Mouse (Mus musculus) adrenal gland (tissue): ENCODE data around the gene Ino80e.
"Not testable (repeated sequence)": the region's sequence is repeated elsewhere in the genome, so short reads cannot be mapped to it uniquely, and the experiment has no call there.

Experiments
- intact Hi-C: fragments of 180-260 bp; cut with DNase I; formaldehyde crosslinking; loops from one replicate; pipeline ENCODE4 v1.15.1; 2025
- long read RNA-seq, 2 experiments: library from polyadenylated mRNA; unstranded; transcript quantifications; one replicate each; pipeline ENCODE4 v2.0.0; 2020; ENCODE audit warnings: borderline replicate concordance in 1 of 2; ENCODE audit not compliant: insufficient replicate concordance in 1 of 2

The Ino80e gene
- long read RNA-seq, experiment 1, transcript Ino80e-203 (7 exons, 1,973 nt), result major isoform, 12 of 26 reads
- long read RNA-seq, experiment 1, transcript Ino80e-214 (6 exons, 883 nt), result minor isoform, 6 of 26 reads
- long read RNA-seq, experiment 1, partial matches to known transcripts, result 2 of 26 reads
- long read RNA-seq, experiment 1, other reads (novel, unspliced or antisense), result 5 of 26 reads
- long read RNA-seq, experiment 2, transcript Ino80e-203 (7 exons, 1,973 nt), result major isoform, 16 of 28 reads
- long read RNA-seq, experiment 2, partial matches to known transcripts, result 3 of 28 reads
- long read RNA-seq, experiment 2, other reads (novel, unspliced or antisense), result 7 of 28 reads

DNA sequence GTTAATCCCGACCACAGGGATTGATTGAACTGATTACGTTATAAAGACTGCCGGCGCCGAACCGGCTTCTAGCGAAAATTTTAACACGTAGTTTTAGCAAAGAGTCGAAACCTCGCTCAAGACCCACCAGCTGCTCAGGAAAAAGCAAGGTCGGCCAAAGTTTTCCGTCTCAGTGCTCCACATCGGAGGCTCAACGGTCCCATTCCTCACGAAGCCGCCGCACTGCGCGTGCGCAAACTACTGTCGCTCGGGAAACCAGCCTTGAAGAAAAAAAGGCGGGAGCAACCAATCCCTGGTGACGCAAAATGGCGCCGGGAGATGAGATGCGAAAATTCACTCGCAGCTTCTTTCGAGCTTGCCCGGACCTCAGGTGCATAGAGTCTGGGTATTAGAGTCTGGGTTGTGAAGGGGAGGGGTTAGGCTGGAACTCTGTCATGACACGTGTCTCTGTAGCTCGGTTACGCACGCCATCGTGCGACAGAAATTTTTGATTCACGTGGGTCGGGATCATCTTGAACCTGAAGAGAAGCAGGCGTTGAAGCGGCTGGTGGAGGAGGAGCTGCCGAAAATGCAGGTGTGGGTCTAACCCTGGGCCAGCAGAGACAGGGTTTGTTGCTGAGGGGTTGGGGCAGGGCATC, at the start of gene Ino80e:
Ino80e (minus strand) TSS at position 231 of the 638 bp plus-strand sequence.
- intact Hi-C loops, result no loop called here

DNA sequence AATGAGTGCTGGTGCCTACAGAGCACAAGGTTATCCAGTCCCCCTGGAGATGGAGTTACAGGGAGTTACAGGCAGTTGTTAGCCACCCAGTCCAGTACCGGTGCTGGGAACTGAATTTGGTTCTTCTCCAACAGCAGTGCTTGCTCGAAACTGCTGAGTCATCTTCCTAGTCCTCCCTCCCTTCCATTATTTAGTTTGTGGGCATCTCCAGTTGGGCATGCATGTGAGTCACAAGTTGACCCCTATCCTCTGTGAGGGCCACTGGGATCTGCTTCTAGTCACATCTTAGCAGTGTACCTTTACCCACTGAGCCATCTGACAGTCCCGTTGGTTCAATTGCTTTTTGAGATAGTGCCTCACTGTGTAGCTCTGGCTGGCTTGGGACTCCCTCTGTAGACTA, 43.4 kb upstream of the Ino80e start:
- intact Hi-C loops, result no loop called here

DNA sequence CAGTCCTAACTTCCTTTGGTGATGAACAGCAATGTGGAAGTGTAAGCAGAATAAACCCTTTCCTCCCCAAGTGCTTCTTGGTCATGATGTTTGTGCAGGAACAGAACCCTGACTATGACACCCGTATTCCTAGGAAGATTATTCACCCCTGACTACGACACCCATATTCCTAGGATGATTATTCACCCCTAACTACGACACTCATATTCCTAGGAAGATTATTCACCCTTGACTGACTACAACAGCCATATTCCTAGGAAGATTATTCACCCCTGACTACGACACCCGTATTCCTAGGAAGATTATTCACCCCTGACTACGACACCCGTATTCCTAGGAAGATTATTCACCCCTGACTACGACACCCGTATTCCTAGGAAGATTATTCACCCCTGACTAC, 37.6 kb upstream of the Ino80e start:
- intact Hi-C loops, result not testable (repeated sequence)

DNA sequence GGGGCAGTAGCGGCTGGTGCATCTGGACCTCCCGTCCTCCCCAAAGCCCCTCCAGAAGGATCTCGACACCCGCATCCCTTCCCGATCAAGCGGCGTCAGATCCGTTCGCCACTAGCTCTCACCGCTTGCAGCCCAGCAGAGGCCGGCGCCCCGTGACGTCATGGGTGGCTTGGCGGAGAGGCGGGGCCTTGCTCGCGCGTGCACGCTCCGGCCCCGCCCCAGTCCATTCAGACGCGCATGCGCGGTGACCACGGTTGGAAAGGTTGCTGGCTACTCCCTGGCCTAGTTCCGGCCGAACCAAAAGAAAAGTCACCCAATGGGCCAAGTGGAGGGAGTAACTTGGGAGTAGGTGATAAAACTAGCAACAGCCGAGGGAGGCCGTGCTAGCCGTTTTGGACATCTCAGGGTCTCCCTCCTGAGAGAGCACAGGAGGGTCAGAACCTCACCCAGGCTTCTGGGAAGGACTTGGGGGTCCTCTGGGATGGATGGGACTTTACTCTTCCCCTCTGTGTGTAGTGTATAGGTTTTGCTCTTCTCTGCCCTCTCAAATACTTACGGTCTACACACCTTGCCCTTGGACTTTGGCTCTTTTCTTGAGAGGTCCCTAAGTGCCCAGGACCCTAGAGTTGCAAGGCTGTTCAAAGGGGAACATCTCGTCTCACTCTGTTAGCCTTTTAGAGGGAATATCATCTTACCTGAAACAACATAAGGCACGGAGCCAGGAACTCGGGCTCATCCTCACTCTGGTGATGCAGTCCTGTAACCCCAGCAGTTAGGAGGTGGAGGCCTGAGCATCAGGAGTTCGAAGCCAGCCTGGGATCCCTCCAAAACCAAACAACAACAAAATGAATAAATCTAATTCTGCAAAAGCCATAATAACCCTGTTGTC, 36.2 kb upstream of the Ino80e start:
- intact Hi-C loops, result no loop called here

DNA sequence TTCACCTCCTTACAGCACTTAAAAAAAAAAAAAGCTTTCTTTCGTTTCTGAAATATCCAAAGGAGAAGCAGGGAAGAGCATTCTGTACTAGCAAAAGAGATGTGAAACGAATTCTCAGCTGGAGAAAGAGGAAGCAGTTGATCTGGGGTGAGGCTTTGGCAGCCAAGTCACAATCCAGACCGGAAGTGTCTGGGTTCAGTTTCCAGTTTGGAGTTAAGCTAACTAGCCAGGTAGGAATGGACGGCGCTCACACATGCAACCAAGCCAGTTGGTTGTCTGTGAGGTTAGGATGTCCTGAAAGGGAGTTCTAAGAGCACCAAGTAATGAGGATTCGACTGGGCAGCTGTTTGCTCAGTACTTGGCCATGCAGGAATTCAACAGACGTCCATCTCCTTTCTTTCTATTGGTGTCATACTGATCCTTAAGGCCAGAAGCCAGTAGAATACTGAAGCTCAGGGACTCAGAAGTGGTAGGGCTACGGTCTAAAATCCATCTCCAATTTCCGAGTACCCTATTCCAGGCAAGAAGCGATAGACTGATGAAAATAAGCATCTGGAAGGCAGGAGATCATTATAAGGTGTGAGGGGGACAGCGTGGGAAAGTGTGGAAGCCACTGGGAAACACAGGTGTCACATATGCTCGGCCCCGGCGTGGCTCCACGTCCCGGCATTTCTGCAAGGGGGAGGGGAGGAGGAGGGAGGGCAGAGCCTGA, 35.4 kb upstream of the Ino80e start:
- intact Hi-C loops, result no loop called here

DNA sequence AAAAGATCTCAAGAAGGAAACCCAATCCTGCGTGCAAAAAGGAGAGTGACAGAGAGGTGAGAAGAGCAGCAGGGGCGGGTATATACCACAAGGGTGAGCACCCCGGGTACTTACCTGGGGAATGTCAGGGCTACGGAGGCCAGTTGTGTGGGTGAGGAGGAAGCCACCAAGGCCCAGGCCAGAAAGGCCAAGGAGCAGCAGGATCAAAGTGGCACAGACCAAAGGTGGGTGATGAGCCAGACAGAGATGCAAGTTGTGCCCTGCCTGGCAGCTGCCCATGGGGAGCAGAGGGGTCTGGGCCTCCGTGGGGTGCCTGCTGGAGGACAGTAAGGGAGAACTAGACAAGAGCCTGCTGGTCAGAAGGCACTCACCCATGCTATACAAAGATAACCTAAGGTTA, 34.7 kb upstream of the Ino80e start:
- intact Hi-C loops, result no loop called here

DNA sequence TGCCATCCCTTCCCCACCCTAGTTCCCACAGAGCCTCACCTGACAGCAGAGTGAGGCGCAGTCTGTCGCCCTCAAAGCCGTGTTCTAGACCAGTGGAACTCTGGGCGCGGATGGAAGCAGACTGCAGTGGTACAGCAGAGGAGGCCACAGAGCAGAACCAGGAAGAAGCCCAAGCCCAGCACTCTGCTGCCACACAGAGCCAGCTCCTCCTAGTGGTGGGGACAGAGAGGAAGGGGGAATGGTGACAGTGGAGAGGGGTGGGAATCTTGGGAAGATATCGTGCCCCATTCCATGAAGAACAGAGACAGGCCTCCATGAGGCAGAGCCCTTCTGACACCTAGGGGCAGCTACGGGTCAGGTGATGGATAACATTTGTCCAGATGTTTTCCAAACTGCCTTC, 26.7 kb upstream of the Ino80e start:
- intact Hi-C loops, result loop anchor here (5.0 kb wide), 1 partner anchor 38 kb away; the partner anchor contains the start of gene Kctd13

DNA sequence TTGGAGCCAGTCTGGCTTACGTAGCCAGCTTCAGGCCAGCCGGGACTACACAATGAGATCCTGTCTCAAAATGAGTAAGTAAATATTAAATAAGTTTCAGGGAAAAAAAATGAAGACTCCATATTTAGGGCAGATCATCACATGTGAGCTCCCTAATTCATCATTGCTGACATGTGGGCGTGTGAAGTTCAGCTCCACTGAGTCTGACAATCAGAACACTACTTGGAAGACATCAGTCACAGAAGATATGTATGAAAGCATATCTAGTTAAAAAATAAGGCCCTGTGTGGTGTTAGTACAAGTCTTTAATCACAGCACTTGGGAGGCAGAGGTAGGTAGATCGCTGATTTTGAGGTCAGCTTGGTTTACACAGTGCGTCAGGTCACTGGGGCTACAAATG, 25.1 kb upstream of the Ino80e start:
- intact Hi-C loops, result loop anchor here (5.0 kb wide), 1 partner anchor 40 kb away; the partner anchor contains the start of gene Kctd13

DNA sequence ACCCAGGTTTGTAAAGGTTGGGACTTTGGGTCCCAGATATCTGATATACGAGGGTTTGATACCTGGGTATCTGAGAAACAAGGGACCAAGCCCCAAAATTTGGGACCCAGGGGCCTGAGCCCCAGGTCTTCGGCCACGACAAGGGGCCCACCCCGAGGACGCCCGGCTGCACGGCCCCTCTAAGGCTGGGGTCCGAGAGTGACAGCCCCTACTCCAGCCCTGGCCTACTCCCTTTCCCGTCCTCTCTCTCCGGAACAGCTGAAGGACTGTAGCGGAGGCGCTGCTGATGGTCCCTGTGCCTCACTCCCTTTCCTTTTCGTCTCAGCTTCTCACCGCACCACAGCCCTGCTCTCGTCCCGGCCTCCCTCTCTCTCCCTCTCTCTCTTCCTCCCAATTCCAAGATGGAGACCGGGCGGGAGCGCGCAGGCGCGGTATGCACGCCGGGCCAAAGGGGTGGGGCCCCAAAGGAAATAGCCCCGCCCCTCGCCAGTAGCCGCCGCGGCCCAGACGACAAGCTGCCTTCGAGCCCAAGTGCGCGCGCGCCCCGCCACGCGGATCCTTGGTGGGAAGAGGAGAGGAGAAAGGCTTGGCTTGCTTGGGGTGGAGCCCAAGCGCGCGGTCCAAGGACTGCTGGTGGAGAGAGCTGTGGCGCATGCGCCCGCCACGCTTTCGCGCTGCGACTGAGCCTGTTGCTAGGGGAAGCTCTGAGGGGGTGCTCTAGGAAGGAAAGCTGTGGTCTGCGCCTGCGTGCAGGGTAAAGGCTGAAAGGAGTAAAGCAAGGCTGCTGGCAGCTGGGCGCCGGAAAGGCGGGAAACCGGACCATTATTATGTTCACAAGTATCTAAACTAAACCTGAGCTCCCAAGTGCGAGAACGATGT, 22.3 kb upstream of the Ino80e start, which contains the start of gene Taok2:
Taok2 (minus strand) TSS at position 418 of the 879 bp plus-strand sequence.
- intact Hi-C loops, result loop anchor here (5.0 kb wide), 1 partner anchor 43 kb away; the partner anchor contains the start of gene Kctd13

DNA sequence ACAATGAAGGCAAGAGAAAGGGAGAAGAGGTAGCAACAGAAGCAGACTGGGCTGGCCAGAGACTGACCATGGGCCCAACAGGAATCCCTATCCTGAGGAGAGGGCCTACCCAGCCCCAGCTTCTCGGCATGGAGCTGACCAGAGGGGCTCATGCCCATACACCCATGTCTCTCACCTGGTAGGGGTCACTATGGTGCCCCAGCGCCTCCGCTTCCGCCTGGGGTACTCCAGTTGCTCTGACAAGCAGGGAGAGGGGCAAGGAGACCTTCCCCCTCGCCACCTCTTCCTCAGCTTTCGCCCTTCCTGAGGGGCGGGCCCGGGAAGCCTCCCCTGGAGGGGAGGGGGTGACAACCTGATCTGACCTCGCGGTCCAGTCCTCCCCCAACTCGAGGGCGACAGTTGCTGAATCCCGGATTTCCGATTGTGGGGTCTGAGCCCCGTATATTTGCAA, 21.6 kb upstream of the Ino80e start:
- intact Hi-C loops, result no loop called here

DNA sequence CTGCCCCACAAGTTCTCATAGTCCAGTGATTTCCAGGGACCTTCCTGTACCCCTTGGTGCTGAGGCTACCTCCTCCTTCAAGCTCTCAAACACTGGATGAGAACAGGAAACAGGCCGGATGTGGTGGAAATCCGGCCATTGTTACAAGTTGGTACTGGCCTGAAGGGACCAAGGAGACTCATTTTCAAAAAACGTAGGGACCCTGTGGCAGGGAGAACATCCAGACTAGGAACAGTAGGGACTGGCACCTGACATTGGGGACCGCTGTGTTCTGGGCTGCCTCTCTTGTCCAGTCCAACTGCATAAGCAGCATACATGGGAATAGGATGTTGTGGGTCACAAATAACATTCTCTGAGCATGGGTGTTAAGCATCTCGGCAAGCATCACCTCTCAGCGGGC, 18.9 kb upstream of the Ino80e start:
- intact Hi-C loops, result no loop called here

DNA sequence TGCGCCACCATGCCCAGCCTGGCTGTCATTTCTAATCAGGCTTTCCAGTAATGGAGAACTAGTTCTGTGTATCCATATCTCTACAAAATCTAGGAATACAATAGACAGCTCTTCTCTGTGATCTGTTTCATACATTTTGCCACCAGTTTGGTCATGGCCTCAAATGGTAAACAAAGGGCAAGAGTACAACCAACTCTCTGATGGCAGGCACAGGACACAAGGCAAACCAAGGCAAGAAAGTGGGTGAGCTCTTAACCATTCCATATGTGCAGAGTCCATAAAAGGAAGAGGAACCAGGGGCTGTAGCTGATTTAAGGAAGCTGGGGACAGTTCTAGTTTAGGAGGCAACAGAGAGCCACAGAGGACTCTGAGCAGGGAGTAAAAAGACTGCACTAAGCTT, 15.1 kb upstream of the Ino80e start:
- intact Hi-C loops, result no loop called here

DNA sequence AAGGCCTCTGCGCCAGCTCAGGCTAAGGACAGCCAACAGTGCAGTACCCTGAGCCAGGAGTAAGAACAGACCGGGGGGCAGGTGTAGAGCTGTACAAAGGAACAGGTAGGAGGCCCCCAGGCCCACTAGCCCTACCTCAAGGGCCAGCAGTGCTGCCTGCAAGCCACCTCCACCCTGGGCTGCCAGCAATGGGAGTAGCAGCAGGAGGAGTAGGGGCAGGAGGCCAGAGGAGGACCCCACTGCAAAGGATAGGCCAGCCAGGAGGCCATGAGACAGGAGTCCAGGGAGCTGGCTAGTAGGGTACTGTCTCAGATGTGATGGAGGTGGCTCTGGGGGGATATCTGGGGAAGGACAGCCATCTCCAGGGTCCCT, 8.3 kb upstream of the Ino80e start:
- intact Hi-C loops, result no loop called here

DNA sequence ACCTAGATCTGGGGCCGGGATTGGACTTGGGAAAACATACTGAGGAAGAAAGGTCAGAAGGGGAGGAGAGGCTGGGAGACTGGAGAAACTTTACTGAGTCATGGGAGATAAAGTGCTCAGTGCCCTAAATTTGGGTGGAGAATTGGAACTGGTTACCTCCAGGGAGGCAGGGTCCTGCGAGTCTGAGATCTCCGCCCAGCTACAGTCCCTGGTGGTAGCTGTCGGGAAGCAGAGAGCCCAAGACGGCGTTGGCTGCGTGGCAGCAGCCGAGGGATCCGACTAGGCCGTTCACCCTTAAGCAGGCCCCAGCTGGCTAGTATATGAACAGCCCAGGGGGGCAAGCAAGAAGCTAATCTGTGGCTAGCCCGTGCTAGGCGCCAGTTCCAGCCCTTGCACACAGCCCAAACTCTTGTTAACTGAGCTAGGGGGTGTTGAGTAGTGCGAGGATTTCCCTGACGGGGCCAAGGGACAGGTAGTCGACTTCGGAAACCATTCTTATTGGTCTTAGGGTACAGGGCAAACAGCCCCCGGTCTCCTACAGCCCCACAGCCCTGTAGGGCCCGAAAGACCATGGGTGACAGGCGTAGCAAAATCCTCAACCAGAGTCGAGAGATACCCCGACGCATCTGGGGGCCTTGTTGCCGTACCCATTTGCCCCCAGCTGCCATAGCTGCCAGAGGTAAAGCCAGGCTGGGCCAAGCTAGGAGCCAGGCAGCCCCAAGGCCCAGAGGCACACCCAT, 7.8 kb upstream of the Ino80e start:
- intact Hi-C loops, result no loop called here

DNA sequence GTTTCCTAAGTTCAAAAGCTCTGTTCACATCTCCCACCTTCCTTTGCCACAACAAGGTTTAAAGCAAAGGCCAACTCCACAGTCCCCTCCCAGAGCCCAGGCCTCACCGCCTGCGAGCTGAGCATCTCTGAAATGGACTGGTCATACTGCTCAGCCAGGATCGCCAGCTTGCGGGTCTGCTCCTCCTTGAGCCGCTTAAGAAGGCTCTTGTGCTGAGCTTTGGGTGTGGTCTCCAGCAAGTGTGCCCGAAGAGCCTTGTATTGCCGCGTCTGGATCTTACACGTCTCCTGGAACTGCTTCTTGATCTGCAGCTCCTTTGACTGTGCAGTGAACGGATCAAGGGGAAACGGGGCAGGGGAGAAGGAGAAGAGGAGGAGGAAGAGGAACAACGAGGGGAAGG, 5.8 kb upstream of the Ino80e start:
- intact Hi-C loops, result no loop called here

DNA sequence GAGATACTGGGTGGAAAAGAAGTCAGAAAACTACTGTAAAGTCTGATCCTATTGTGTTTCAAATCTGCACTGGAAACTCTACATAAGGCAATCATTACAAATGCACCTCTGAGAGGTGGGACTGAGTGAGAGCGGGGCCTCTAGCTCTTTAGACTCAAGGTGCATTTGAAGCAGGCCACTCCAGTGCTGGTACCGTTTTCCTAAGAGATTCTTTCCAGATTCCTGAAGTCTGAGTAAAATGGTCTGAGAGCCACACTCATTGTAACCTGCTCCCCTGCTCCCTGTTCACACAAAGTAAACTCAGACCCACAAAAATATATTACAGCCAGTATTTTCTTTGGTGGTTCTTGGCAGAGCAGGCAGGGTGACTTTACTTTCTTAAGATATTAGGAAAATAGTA, 5.4 kb upstream of the Ino80e start:
- intact Hi-C loops, result no loop called here

DNA sequence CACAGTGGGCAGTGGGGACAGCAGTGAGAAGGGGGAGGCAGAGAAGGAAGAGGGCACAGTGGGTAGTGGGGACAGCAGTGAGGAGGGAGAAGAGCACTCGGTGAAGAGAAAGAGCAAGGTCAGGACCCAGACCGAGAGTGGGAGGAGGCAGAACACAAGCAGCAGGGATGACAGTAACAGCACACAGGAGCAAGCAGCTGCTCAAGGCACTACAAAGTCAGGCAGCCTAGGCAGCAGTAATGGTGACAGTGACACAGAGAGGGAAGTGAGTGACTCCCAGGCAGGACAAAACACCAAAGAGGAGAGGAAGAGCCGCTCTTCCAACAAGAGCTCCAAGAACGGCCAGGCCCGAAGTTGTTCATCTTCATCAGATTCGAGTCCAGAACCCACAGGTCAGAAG, 1.6 kb upstream of the Ino80e start:
- intact Hi-C loops, result no loop called here

DNA sequence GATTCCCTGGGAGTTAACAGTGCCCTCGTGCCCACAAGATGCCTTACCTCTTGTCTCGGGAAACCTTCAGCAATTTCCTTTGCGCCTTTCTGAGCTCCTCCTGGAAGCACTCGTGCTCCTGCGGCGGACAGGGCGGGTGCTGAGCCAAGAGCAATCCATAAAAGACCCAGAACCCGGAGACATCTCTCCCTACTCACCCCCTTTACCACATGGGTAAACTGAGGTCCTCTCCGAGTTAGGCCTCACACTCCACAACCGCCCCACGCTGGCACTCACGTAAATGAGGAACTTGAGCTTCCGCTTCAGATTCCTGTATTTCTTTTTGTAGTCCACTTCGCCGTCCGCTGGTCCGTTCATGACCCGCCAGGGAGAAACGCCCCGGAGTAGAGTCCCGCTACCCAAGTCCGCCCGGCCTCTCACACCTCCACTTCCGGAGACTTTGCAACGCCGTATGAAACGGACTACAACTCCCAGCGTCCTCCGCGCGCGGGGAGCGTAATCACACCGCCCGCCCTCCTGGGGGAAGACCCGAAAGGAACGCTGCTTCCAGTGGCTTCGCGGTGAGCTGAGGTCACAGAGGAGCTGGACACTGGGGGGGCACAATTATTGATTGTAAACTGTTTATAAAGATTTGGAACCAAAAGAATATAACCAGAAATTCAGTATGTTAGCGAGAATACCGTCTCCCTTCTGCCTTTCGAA, 597 bp downstream of the Ino80e start, which contains the start of gene Hirip3:
Hirip3 (plus strand) TSS at position 544 of the 702 bp plus-strand sequence.
- intact Hi-C loops, result no loop called here

DNA sequence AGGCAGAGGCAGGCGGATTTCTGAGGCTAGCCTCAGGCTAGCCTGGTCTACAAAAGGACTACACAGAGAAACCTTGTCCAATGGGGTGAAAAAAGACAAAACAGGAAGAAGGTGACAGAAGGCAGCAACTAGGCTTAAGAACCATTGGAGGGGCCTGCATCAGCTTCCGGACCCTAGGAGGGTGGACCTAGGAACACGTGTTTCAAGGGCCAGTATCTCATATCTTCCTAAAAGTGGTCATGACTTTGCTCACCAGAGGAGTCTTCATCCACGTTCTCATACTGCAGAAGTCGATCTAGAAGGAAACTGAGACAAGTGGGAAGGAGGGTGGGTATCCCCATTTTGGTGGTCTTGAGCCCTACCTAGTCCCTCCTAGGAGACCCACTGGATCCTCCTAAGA, 1.2 kb downstream of the Ino80e start:
- intact Hi-C loops, result no loop called here
